Mouse (Mus musculus) midbrain, embryonic 12.5 days (tissue): Measurements from ENCODE around the gene Bpifb3. TPM values are rescaled to one million over a fixed set of nuclear protein-coding genes. Genes with fewer than 3 reads are reported as not detected.
A peak's percentile ranks its signal among the peaks of the same experiment; 100 is the strongest.

Experiments
- ATAC-seq: fragments of 200-750 bp; cut with Nextera tagmentation; 2 replicates; pipeline ENCODE4 v1.8.0; 2017; ENCODE audit warnings: low read depth, moderate TSS enrichment, moderate library complexity; ENCODE audit not compliant: low FRiP score
- H3K27ac ChIP-seq: fragments of 300-500 bp; sonication (generic); replicated peaks from 2 replicates; pipeline ENCODE4 v1.5.1; 2016; ENCODE audit warnings: mild to moderate bottlenecking
- H3K27me3 ChIP-seq: fragments of 300-500 bp; sonication (generic); 2 replicates; pipeline ENCODE4 v1.6.1; 2016; ENCODE audit warnings: mild to moderate bottlenecking
- H3K36me3 ChIP-seq: fragments of 300-500 bp; sonication (generic); 2 replicates; pipeline ENCODE4 v1.6.1; 2016
- H3K4me1 ChIP-seq: fragments of 300-500 bp; sonication (generic); 2 replicates; pipeline ENCODE4 v1.6.1; 2016
- H3K4me2 ChIP-seq: fragments of 300-500 bp; sonication (generic); replicated peaks from 2 replicates; pipeline ENCODE4 v1.6.1; 2016; ENCODE audit warnings: mild to moderate bottlenecking, moderate library complexity
- H3K4me3 ChIP-seq: fragments of 300-500 bp; sonication (generic); 2 replicates; pipeline ENCODE4 v1.5.1; 2016; ENCODE audit warnings: mild to moderate bottlenecking
- H3K9ac ChIP-seq: fragments of 300-500 bp; sonication (generic); replicated peaks from 2 replicates; pipeline ENCODE4 v1.6.1; 2016; ENCODE audit warnings: mild to moderate bottlenecking, moderate library complexity
- H3K9me3 ChIP-seq: fragments of 300-500 bp; sonication (generic); 2 replicates; pipeline ENCODE4 v1.6.1; 2016; ENCODE audit warnings: mild to moderate bottlenecking
- WGBS: fragments of 180-500 bp; shearing (Covaris S2); methylation state at CpG from one replicate; pipeline ENCODE4 v1.1.7; 2016; 5-methylcytosine and 5-hydroxymethylcytosine counted together
- polyA plus RNA-seq: library from polyadenylated mRNA; unstranded; fragments of >200 nt; fragmentation: Nextera tagmentation; extraction: Ambion mirVana; gene quantifications from 2 replicates; pipeline ENCODE4 v1.2.1, GENCODE M21; 2016

Gene Bpifb3
- not detected in 2 replicates for polyA plus RNA-seq

- H3K4me3 ChIP-seq, result no peak within 1 kb of the TSS
- no peaks in the 10 kb centered on the region for H3K4me1 ChIP-seq
- ATAC-seq, result no peak
- no peak within 1 kb of the TSS for H3K9ac ChIP-seq
- no peak within 1 kb of the TSS for H3K27ac ChIP-seq
- no peak within 1 kb of the TSS for H3K4me2 ChIP-seq
- H3K27me3 ChIP-seq, result no peaks in the 10 kb centered on the region
- WGBS, result 56% methylated on average over 8 of the region's 8 CpGs
- H3K9me3 ChIP-seq, result no peaks in the 10 kb centered on the region
- H3K36me3 ChIP-seq, result no peaks in the 10 kb centered on the region
Measured at GRCm38 (mm10) chr2:153917930-153918329, at the start of gene Bpifb3. Bpifb3 (plus strand) TSS chr2:153918230.

GRCm38 (mm10) chr2:153870984-153871383 is 47.0 kb upstream of the Bpifb3 start, which contains the start of gene Sun5:
Sun5 (minus strand) TSS chr2:153871084.
- Histone ChIP-seq H3K4me1 (no peaks in the 10 kb centered on the region), H3K27me3 (no peaks in the 10 kb centered on the region), H3K9me3 (no peaks in the 10 kb centered on the region), H3K27ac (no peak within 1 kb of the TSS), H3K36me3 (no peaks in the 10 kb centered on the region), H3K4me3 (no peak within 1 kb of the TSS), H3K9ac (no peak within 1 kb of the TSS), H3K4me2 (no peak within 1 kb of the TSS)
- ATAC-seq, result no peak
- 83% methylated on average over 4 of the region's 4 CpGs for WGBS

- Histone ChIP-seq H3K27me3 (no peaks in the 10 kb centered on the region), H3K36me3 (no peaks in the 10 kb centered on the region), H3K9me3 (no peaks in the 10 kb centered on the region), H3K4me3 (no peak within 1 kb of the TSS), H3K27ac (no peak within 1 kb of the TSS), H3K9ac (no peak within 1 kb of the TSS), H3K4me2 (no peak within 1 kb of the TSS), H3K4me1 (no peaks in the 10 kb centered on the region)
- no peak for ATAC-seq
- 77% methylated on average over 9 of the region's 9 CpGs for WGBS
Measured at GRCm38 (mm10) chr2:153874745-153875144, 43.3 kb upstream of the Bpifb3 start, which contains the start of gene Bpifb2. Bpifb2 (plus strand) TSS chr2:153875045.

GRCm38 (mm10) chr2:153899111-153899510 is 18.9 kb upstream of the Bpifb3 start:
- Histone ChIP-seq H3K9me3 (no peaks in the 10 kb centered on the region), H3K9ac (no peak overlapping the region), H3K36me3 (no peaks in the 10 kb centered on the region), H3K27me3 (no peaks in the 10 kb centered on the region), H3K4me1 (no peaks in the 10 kb centered on the region), H3K4me3 (no peak overlapping the region), H3K27ac (no peak overlapping the region), H3K4me2 (no peak overlapping the region)
- 86% methylated on average over 5 of the region's 5 CpGs for WGBS
- ATAC-seq, result no peak

GRCm38 (mm10) chr2:153900088-153900487 is 17.9 kb upstream of the Bpifb3 start, which contains the start of gene Bpifb6:
Bpifb6 (plus strand) TSS chr2:153900388.
- H3K9ac ChIP-seq, result no peak within 1 kb of the TSS
- no peaks in the 10 kb centered on the region for H3K9me3 ChIP-seq
- H3K4me3 ChIP-seq, result no peak within 1 kb of the TSS
- H3K4me2 ChIP-seq, result no peak within 1 kb of the TSS
- 76% methylated on average over 4 of the region's 4 CpGs for WGBS
- no peak for ATAC-seq
- no peak within 1 kb of the TSS for H3K27ac ChIP-seq
- H3K27me3 ChIP-seq, result no peaks in the 10 kb centered on the region
- H3K4me1 ChIP-seq, result no peaks in the 10 kb centered on the region
- H3K36me3 ChIP-seq, result no peaks in the 10 kb centered on the region

- no peak overlapping the region for H3K9ac ChIP-seq
- no peaks in the 10 kb centered on the region for H3K4me1 ChIP-seq
- no peaks in the 10 kb centered on the region for H3K36me3 ChIP-seq
- no peak for ATAC-seq
- no peaks in the 10 kb centered on the region for H3K27me3 ChIP-seq
- H3K9me3 ChIP-seq, result no peaks in the 10 kb centered on the region
- WGBS, result 78% methylated on average over 6 of the region's 6 CpGs
- H3K27ac ChIP-seq, result no peak overlapping the region
- no peak overlapping the region for H3K4me3 ChIP-seq
- H3K4me2 ChIP-seq, result no peak overlapping the region
Measured at GRCm38 (mm10) chr2:153902726-153903125, 15.3 kb upstream of the Bpifb3 start.

GRCm38 (mm10) chr2:153906626-153907025 is 11.4 kb upstream of the Bpifb3 start:
- Histone ChIP-seq H3K9me3 (no peaks in the 10 kb centered on the region), H3K9ac (no peak overlapping the region), H3K4me2 (no peak overlapping the region), H3K36me3 (no peaks in the 10 kb centered on the region), H3K4me3 (no peak overlapping the region), H3K27me3 (no peaks in the 10 kb centered on the region), H3K27ac (no peak overlapping the region), H3K4me1 (no peaks in the 10 kb centered on the region)
- no peak for ATAC-seq
- WGBS, result 94% methylated on average over 4 of the region's 4 CpGs

- 45% methylated on average over 5 of the region's 5 CpGs for WGBS
- no peak overlapping the region for H3K4me2 ChIP-seq
- no peak overlapping the region for H3K9ac ChIP-seq
- H3K27ac ChIP-seq, result no peak overlapping the region
- no peak overlapping the region for H3K4me3 ChIP-seq
- no peaks in the 10 kb centered on the region for H3K27me3 ChIP-seq
- H3K4me1 ChIP-seq, result no peaks in the 10 kb centered on the region
- H3K9me3 ChIP-seq, result no peaks in the 10 kb centered on the region
- no peaks in the 10 kb centered on the region for H3K36me3 ChIP-seq
- no peak for ATAC-seq
Measured at GRCm38 (mm10) chr2:153914151-153914550, 3.9 kb upstream of the Bpifb3 start.

- H3K27ac ChIP-seq, result no peak overlapping the region
- no peaks in the 10 kb centered on the region for H3K36me3 ChIP-seq
- H3K9ac ChIP-seq, result no peak overlapping the region
- WGBS, result 89% methylated on average over 6 of the region's 6 CpGs
- H3K4me2 ChIP-seq, result no peak overlapping the region
- H3K9me3 ChIP-seq, result no peaks in the 10 kb centered on the region
- ATAC-seq, result no peak
- no peaks in the 10 kb centered on the region for H3K4me1 ChIP-seq
- H3K27me3 ChIP-seq, result no peaks in the 10 kb centered on the region
- no peak overlapping the region for H3K4me3 ChIP-seq
Measured at GRCm38 (mm10) chr2:153921246-153921645, 3.2 kb downstream of the Bpifb3 start.

GRCm38 (mm10) chr2:153929871-153930413 is 11.9 kb downstream of the Bpifb3 start:
- Histone ChIP-seq H3K4me2 (no peak overlapping the region), H3K4me1 (peaks cover 6% of the 10 kb centered on the region), H3K27me3 (no peaks in the 10 kb centered on the region), H3K36me3 (no peaks in the 10 kb centered on the region), H3K4me3 (no peak overlapping the region), H3K9me3 (no peaks in the 10 kb centered on the region), H3K9ac (no peak overlapping the region), H3K27ac (no peak overlapping the region)
- 0 out of 2 replicates have a peak, but pooled peaks have one; percentile 44 for ATAC-seq
- 48% methylated on average over 3 of the region's 3 CpGs for WGBS

GRCm38 (mm10) chr2:153931125-153931524 is 13.1 kb downstream of the Bpifb3 start:
- Histone ChIP-seq H3K4me1 (peaks cover 6% of the 10 kb centered on the region), H3K9me3 (no peaks in the 10 kb centered on the region), H3K27me3 (no peaks in the 10 kb centered on the region), H3K9ac (no peak overlapping the region), H3K4me3 (no peak overlapping the region), H3K4me2 (no peak overlapping the region), H3K27ac (no peak overlapping the region), H3K36me3 (no peaks in the 10 kb centered on the region)
- 0 out of 2 replicates have a peak, but pooled peaks have one; percentile 30 for ATAC-seq
- WGBS, result 60% methylated on average over 6 of the region's 6 CpGs

GRCm38 (mm10) chr2:153933311-153933710 is 15.3 kb downstream of the Bpifb3 start:
- no peaks in the 10 kb centered on the region for H3K36me3 ChIP-seq
- no peak overlapping the region for H3K4me2 ChIP-seq
- H3K4me1 ChIP-seq, result peaks cover 6% of the 10 kb centered on the region
- H3K9ac ChIP-seq, result no peak overlapping the region
- ATAC-seq, result no peak
- no peaks in the 10 kb centered on the region for H3K27me3 ChIP-seq
- WGBS, result 69% methylated on average over 6 of the region's 6 CpGs
- no peak overlapping the region for H3K4me3 ChIP-seq
- no peaks in the 10 kb centered on the region for H3K9me3 ChIP-seq
- H3K27ac ChIP-seq, result no peak overlapping the region

- WGBS, result 91% methylated on average over 6 of the region's 6 CpGs
- Histone ChIP-seq H3K4me1 (peaks cover 6% of the 10 kb centered on the region), H3K4me3 (no peak overlapping the region), H3K36me3 (no peaks in the 10 kb centered on the region), H3K27me3 (no peaks in the 10 kb centered on the region), H3K9me3 (no peaks in the 10 kb centered on the region), H3K4me2 (no peak overlapping the region), H3K27ac (no peak overlapping the region), H3K9ac (no peak overlapping the region)
- ATAC-seq, result no peak
Measured at GRCm38 (mm10) chr2:153935348-153935747, 17.3 kb downstream of the Bpifb3 start.
